Mouse (Mus musculus): ENCODE measurements around the gene Palld.

Palld gene

GRCm38 (mm10) chr8:61725306-61726017 is 177.0 kb downstream of the Palld start:
- no peak for DNase-seq (ENCODE audit: low spot score in 2 of 2)

DNA sequence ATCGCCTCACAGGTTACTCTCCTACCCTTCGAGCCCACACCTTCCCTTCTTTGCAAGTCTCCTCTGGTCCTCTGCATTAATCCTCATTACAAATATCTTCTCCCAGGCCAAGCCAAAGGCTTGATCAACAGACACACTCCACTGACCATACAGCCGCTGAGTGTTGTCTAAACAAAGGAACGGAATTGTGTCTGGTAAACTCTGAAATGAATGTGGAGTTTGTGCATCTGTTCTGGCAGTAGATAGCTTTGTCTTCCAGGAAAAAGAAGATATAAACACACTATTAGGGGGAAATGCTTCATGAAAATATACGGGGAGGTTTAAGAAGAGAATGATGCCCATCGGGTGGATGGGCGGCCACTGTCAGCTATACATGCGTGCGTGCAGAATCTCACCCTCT is 180.3 kb downstream of the Palld start:
- DNase-seq (ENCODE audit: low spot score in 2 of 2) = no peak

GRCm38 (mm10) chr8:61715351-61716125 is 187.0 kb downstream of the Palld start:
- DNase-seq (ENCODE audit: low spot score in 2 of 2) = no peak

GRCm38 (mm10) chr8:61714293-61714831 is 188.1 kb downstream of the Palld start:
- no peak for DNase-seq (ENCODE audit: low spot score in 2 of 2)

DNA sequence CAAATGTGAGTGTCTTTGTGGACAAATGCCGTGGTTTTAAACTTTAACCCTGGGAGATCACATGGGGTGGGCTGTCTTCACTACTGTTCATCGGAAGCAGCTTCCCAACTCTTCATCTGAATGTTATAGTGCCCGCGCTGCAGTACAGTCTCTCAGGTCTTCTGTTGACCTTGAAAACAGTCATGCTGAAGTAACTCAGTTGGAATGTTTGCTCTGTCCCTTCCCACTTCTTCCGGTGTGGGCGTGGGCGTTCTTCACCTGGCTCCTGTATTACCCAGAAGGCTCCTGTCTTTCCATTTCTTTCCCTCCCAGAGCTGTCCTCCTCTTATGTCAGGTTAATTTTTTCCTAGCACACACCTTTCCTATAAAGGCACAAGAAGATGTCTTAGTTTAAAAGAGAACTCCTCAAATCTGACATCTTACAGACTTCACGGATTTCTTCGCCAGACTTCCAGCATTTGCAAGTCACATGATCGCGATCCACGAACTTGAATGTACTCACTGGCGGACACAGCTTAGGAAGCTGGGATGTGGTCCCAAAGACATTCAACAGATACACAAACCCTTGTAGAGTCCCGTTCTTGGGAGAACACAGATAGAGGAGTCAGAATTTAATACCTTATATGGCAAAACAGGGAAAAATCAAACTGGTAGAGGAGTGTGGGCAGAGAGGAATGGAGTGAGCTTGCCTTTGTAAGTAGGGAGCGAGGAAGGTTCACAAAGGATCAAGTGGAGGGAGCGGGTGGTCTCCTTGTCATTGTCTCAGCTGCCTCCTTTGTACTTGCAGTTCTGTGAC is 189.1 kb downstream of the Palld start:
- no peak for DNase-seq (ENCODE audit: low spot score in 2 of 2)

GRCm38 (mm10) chr8:61712426-61712825 is 190.1 kb downstream of the Palld start:
- DNase-seq (ENCODE audit: low spot score in 2 of 2) = no peak

DNA sequence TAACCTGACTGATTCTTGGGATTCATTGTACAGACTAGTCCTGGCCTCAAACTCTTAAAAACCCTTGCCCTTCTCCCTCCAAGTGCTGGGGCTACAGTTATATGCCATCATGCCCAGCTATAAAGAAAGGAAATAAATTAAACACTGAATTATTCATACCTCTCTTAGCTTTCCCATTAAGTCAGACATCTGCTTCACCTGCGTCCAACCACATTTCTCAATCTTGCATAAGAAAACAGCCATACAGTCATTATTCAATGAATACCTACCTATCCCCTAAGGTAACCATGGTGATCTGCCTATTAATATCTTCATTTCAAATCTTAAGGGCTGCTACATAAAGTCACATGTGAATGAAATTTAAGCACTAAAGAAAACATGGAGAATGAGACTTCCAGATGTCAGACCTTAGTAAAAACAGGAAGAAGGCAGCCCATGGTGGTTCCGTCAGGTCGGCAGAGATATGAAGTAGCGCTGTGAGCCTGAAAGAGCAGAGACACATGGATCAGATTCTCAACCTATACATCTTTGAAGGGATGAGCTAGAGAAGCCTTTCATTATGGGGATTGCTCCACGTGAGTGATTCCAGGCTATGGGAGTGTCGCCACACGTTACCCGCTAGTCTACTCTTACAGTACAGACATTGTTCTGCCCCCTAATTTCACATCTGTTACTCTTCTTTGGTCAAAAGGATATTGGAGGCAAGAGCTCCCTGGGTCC is 193.7 kb downstream of the Palld start:
- no peak for DNase-seq (ENCODE audit: low spot score in 2 of 2)

DNA sequence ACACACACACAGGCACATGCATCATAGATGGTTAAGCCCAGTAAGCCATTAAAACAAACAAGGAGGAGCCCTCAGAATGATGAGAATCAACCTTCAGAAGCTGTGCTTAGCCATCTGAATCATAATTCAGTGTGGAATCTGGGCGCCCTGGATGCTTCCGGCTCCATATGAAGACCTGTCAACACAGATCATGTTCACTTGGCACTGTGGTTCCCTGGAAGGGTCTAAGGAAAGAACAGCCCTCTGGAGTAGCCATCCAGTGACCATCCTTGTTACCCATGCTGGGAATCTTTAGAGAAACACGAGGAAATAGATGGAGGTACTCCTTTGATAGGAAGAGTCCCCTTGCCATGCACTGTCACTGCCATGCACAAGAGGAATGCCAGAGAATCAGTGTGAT is 197.0 kb downstream of the Palld start:
- DNase-seq (ENCODE audit: low spot score in 2 of 2) = no peak

DNA sequence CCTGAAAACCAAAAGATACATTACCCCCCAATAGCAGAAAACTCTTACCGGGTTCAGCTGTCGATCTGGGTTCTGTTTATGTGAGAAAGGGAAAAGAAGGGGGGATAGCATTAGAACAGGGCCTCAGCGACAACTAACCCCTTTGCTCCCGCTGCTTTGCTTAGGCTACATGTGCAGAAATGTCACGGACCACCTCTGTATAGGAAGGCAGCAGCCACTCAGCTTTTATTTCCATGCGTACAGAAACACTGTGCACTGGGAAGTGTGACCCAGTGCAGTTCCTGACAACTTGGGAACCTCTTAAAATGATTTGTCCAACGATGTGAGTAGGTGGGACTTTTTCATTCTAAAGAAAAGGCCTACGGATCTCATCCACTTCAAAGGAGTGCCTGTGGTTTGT is 200.4 kb downstream of the Palld start:
- DNase-seq (ENCODE audit: low spot score in 2 of 2) = no peak

GRCm38 (mm10) chr8:61700932-61701681 is 201.4 kb downstream of the Palld start:
- no peak for DNase-seq (ENCODE audit: low spot score in 2 of 2)

DNA sequence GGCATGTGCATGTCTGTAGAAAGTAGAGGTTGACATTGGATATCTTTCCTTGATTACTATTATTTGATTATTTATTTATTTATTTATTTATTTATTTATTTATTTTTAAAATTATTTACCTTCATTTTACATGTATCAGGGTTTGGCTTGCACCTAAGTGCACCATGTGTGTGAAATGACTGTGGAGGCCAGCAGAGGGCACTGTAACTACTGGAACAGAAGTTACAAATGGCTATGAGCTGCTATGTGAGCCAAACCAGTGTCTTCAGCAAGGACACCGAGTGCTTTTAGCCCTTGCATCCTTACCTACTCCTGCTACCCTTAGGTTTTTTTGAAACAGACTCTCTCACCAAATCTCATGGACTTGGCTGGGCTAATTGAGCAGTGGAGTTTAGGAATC is 202.2 kb downstream of the Palld start:
- no peak for DNase-seq (ENCODE audit: low spot score in 2 of 2)

- DNase-seq (ENCODE audit: low spot score in 2 of 2) = no peak
Measured at GRCm38 (mm10) chr8:61698959-61699358, 203.5 kb downstream of the Palld start.

GRCm38 (mm10) chr8:61697728-61698385 is 204.6 kb downstream of the Palld start:
- no peak for DNase-seq (ENCODE audit: low spot score in 2 of 2)

DNA sequence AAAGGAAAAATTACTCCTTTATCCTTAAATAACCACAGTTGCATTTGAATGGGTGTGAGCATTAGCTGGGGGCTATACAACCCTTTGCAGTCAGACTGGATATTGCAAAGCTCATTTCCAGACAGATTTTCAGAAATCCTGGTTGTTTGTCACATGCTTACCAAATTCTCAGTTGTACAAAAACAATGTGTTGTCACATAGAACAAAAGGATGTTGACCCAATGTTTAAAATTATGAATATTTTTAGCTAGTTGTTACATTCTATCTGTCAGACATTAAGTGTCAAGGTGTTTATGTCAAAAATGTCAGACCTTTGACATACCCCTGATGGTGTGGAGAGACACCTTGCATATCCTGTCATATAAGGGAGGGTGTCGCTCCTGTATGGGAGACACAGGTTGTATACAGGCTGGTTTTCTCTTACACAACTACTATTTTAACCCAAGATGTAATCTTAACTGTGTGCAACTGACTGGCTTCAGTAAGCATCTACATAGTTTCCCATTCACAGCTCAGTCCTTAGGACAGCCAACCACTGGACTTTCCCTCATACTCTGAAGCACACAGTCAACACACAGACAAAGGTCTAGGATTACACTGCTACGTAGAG is 205.5 kb downstream of the Palld start:
- DNase-seq (ENCODE audit: low spot score in 2 of 2) = no peak

DNA sequence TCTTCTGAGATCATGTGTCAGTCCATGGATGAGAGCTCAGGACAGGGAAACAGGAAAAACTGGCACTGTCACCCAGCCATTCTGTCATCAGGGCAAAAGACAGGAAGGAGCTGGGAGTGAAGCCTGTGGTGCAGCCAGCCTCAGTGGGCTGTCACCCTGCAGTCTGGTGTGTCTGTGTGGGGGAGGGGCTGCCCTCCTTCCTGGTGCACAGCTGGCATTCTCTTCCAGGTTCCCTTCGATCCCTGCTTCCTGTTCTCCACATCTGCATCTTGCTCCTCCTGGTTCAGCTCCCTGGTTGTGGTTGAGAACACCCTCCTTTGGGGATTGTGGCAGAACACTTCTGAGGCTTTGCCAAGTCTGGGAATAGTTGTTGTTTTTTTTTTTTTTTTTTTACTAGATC is 207.1 kb downstream of the Palld start:
- DNase-seq (ENCODE audit: low spot score in 2 of 2) = no peak

- DNase-seq (ENCODE audit: low spot score in 2 of 2) = no peak
Measured at GRCm38 (mm10) chr8:61692866-61693265, 209.6 kb downstream of the Palld start.

GRCm38 (mm10) chr8:61692129-61692528 is 210.4 kb downstream of the Palld start:
- no peak for DNase-seq (ENCODE audit: low spot score in 2 of 2)

- no peak for DNase-seq (ENCODE audit: low spot score in 2 of 2)
Measured at GRCm38 (mm10) chr8:61691391-61691790, 211.1 kb downstream of the Palld start.

- no peak for DNase-seq (ENCODE audit: low spot score in 2 of 2)
Measured at GRCm38 (mm10) chr8:61687071-61687470, 215.4 kb downstream of the Palld start.

GRCm38 (mm10) chr8:61686340-61686739 is 216.2 kb downstream of the Palld start:
- DNase-seq (ENCODE audit: low spot score in 2 of 2) = no peak
